Mouse (Mus musculus): ENCODE results near the gene Ltbp4. TPM values are rescaled to one million over a fixed set of nuclear protein-coding genes. Genes with fewer than 3 reads are reported as not detected.

Ltbp4 gene
- total and polyA plus RNA-seq, 3 experiments: 2.9 to 14.2 TPM; not detected in 1

- peaks cover 0 to 3% of the 10 kb centered on the region in 2 experiments; a peak in 2 of 4 replicates for H3K36me3 ChIP-seq (ENCODE audit: control insufficient read depth in 1 of 2, insufficient read depth in 2 of 2, low read length in 2 of 2)
- no peak overlapping the region for H3K4me3 ChIP-seq (ENCODE audit: control insufficient read depth in 1 of 2, insufficient read depth in 1 of 2, low read depth in 2 of 2, low read length in 2 of 2)
- no peaks in the 10 kb centered on the region for H3K9me3 ChIP-seq (replicated peaks; ENCODE audit: insufficient read depth, low read length)
- H3K27ac ChIP-seq (ENCODE audit: control insufficient read depth, low read depth, low read length): no peak overlapping the region
- TF ChIP-seq SIN3A (IDR thresholded peaks at IDR 0.05; ENCODE audit: low read length) (no peak), RCOR1 (IDR thresholded peaks at IDR 0.05; ENCODE audit: low read depth, low read length) (no peak), BHLHE40 (IDR thresholded peaks at IDR 0.05; ENCODE audit: borderline replicate concordance, low read depth, low read length) (no peak), CHD1 (IDR thresholded peaks at IDR 0.05; ENCODE audit: low read depth, low read length) (no peak), JUND (IDR thresholded peaks at IDR 0.05; ENCODE audit: low read depth, low read length) (no peak), SMC3 (IDR thresholded peaks at IDR 0.05; ENCODE audit: low read depth, low read length) (no peak), POLR2AphosphoS2 (IDR thresholded peaks at IDR 0.05; ENCODE audit: low read length) (no peak), EP300 (IDR thresholded peaks at IDR 0.05; ENCODE audit: low read depth in 1 of 2, low read length in 2 of 2) (no peak), ZC3H11A (IDR thresholded peaks at IDR 0.05; ENCODE audit: low read depth, low read length) (no peak), MAFK (IDR thresholded peaks at IDR 0.05; ENCODE audit: borderline replicate concordance, low read depth, low read length) (no peak)
- H3K4me1 ChIP-seq (ENCODE audit: control insufficient read depth in 1 of 2, insufficient read depth in 2 of 2, low read length in 2 of 2): peaks cover 0 to 13% of the 10 kb centered on the region in 2 experiments; a peak in 1 of 4 replicates
- H3K79me2 ChIP-seq (ENCODE audit: control insufficient read depth, insufficient read depth, low read length, poor library complexity): no peaks in the 10 kb centered on the region
- DNase-seq (ENCODE audit: low read depth, low spot score): no peak
- no peaks in the 10 kb centered on the region; a peak in 1 of 4 replicates for H3K27me3 ChIP-seq (ENCODE audit: control insufficient read depth in 1 of 2, insufficient read depth in 2 of 2, low read length in 2 of 2)
- no peak overlapping the region for H3K9ac ChIP-seq (ENCODE audit: control insufficient read depth, low read depth, low read length, poor library complexity, severe bottlenecking)
Measured at GRCm38 (mm10) chr7:27339519-27339918, 2.0 kb upstream of the Ltbp4 start.

DNA sequence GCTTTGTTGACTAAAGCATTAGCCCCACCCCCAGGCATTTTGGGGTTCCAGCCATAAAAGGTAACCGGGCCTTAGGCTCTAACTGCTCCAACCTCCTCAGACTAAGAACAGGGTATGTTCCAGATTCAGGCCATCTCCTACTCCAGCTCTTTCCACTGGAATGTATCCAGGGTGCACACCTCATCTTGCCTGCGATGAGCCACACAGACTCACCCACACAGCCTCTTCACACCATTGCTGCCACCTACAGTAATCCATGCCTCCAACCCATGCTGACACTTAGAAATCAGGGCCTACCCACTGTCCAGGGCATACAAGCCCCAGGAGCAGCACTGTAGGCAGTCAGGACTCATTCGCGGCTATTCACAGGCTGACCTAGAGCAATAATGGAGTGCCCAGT lies 1.6 kb upstream of the Ltbp4 start:
- peaks cover 0 to 17% of the 10 kb centered on the region in 2 experiments; a peak in 2 of 4 replicates for H3K4me1 ChIP-seq (ENCODE audit: control insufficient read depth in 1 of 2, insufficient read depth in 2 of 2, low read length in 2 of 2)
- H3K27me3 ChIP-seq (ENCODE audit: control insufficient read depth in 1 of 2, insufficient read depth in 2 of 2, low read length in 2 of 2): no peaks in the 10 kb centered on the region; a peak in 1 of 4 replicates
- no peaks in the 10 kb centered on the region for H3K9me3 ChIP-seq (replicated peaks; ENCODE audit: insufficient read depth, low read length)
- DNase-seq (ENCODE audit: low read depth, low spot score): no peak
- no peaks in the 10 kb centered on the region for H3K79me2 ChIP-seq (ENCODE audit: control insufficient read depth, insufficient read depth, low read length, poor library complexity)
- H3K9ac ChIP-seq (ENCODE audit: control insufficient read depth, low read depth, low read length, poor library complexity, severe bottlenecking): no peak overlapping the region
- peaks cover 0 to 3% of the 10 kb centered on the region in 2 experiments; a peak in 2 of 4 replicates for H3K36me3 ChIP-seq (ENCODE audit: control insufficient read depth in 1 of 2, insufficient read depth in 2 of 2, low read length in 2 of 2)
- H3K4me3 ChIP-seq (ENCODE audit: control insufficient read depth in 1 of 2, insufficient read depth in 1 of 2, low read depth in 2 of 2, low read length in 2 of 2): no peak overlapping the region
- no peak for TF ChIP-seq EP300 (IDR thresholded peaks at IDR 0.05; ENCODE audit: low read depth in 1 of 2, low read length in 2 of 2)
- TF ChIP-seq MEF2A (IDR thresholded peaks at IDR 0.05; ENCODE audit: extremely low read depth, insufficient replicate concordance, low read depth, low read length, poor library complexity, severe bottlenecking): no peak
- TF ChIP-seq POLR2AphosphoS5 (IDR thresholded peaks at IDR 0.05; ENCODE audit: borderline replicate concordance, low read depth, low read length): no peak
- no peak for TF ChIP-seq E2F4 (IDR thresholded peaks at IDR 0.05; ENCODE audit: borderline replicate concordance, low read depth, low read length)
- no peak for TF ChIP-seq SIN3A (IDR thresholded peaks at IDR 0.05; ENCODE audit: low read length)
- no peak for TF ChIP-seq MAX (IDR thresholded peaks at IDR 0.05; ENCODE audit: low read length)
- no peak for TF ChIP-seq USF2 (IDR thresholded peaks at IDR 0.05; ENCODE audit: borderline replicate concordance in 1 of 2, insufficient read depth in 1 of 2, low read depth in 1 of 2, low read length in 2 of 2)
- TF ChIP-seq TBP (IDR thresholded peaks at IDR 0.05; ENCODE audit: low read depth, low read length): no peak
- no peak for TF ChIP-seq GABPA (IDR thresholded peaks at IDR 0.05; ENCODE audit: low read depth, low read length)
- TF ChIP-seq MAFK (IDR thresholded peaks at IDR 0.05; ENCODE audit: borderline replicate concordance, low read depth, low read length): no peak
- TF ChIP-seq UBTF (IDR thresholded peaks at IDR 0.05; ENCODE audit: borderline replicate concordance, insufficient read depth, low read depth, low read length): no peak
- TF ChIP-seq GATA1 (IDR thresholded peaks at IDR 0.05; ENCODE audit: low read depth, low read length): no peak
- TF ChIP-seq MAZ (IDR thresholded peaks at IDR 0.05; ENCODE audit: low read depth, low read length): no peak
- TF ChIP-seq CHD2 (IDR thresholded peaks at IDR 0.05; ENCODE audit: low read length): no peak
- no peak overlapping the region for H3K27ac ChIP-seq (ENCODE audit: control insufficient read depth, low read depth, low read length)
